Mouse (Mus musculus) MN1 (cell line): Measurements from ENCODE around the gene Slc12a7.
"Not testable (repeated sequence)": the region's sequence is repeated elsewhere in the genome, so short reads cannot be mapped to it uniquely, and the experiment has no call there.

Source experiments
- DNase-seq: peaks from one replicate; pipeline ENCODE4 v3.0.0-alpha.2; 2016; ENCODE audit warnings: low spot score

The Slc12a7 gene

DNA sequence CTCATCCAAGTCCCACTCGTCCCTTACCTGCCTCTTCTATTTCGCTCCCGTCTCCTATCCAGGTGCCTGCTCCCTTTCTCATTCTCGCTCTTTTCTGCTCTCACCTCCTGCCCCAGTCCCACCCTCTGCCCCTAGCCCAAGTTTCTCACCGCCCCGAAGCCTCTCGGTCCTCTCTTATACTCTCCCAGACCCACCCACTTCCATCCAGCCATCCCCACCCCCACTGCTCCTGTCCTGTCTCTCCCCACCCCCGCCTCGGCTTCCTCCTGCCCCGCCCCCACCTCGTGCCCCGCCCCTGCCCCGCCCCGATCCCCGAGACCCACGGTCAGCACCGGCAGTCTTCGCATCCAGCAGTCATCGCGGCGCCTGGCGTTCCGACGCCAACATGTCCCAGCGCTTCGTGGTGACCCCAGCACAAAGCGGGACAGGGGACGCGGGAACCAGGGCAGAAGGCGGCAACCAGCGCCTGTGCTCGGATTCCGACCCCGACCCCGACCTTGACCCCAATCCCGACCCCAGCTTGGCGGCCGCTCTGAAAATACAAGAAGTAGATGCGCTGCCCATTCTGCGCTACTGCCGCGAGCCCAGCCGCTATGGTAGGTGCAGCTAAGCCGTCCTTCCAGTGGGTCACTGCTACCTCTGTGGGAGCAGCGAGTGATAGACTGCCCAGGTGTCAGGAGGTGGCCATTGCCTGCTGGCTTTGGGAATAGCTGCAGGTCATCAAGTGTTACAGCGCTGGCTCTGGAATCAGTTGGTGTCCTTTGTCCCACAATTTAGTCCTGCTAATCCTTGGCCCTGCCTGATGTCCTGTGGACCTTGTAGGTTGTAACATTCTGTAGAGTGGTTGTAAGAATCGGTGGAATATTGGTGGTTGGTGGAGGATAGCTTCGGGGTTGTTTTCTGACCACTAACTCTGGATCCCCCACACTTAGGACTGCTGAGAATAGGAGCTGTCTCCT is at the start of gene Slc12a7:
Slc12a7 (plus strand) TSS at position 353 of the 959 bp plus-strand sequence.
- DNase-seq, result no peak

- DNase-seq, result no peak
These were observed 49.2 kb upstream of the Slc12a7 start for GRCm38 (mm10) chr13:73683682-73684081.

GRCm38 (mm10) chr13:73684412-73684811 is 48.5 kb upstream of the Slc12a7 start:
- no peak for DNase-seq

GRCm38 (mm10) chr13:73685502-73685901 is 47.4 kb upstream of the Slc12a7 start:
- no peak for DNase-seq

- DNase-seq, result no peak
These were observed 45.3 kb upstream of the Slc12a7 start for GRCm38 (mm10) chr13:73687601-73688000.

DNA sequence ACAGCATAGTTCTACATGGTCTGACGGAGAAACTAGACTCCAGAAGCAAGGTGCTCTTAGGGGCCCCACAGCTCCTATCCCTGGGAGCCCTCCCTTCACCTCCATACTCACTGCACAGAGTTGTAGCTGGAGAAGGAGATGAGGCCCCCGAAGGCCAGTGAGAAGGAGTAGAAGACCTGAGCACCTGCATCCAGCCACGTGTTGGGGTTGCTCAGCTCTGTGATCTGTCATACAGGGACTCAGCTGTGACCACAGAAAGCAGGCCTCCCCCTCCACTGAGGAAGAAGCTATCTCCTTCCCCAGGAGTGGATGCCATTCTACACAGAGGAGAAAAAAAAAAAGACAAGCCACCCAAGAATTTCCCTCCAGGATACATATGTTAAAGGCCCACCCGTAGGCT is 44.0 kb upstream of the Slc12a7 start:
- no peak for DNase-seq

DNA sequence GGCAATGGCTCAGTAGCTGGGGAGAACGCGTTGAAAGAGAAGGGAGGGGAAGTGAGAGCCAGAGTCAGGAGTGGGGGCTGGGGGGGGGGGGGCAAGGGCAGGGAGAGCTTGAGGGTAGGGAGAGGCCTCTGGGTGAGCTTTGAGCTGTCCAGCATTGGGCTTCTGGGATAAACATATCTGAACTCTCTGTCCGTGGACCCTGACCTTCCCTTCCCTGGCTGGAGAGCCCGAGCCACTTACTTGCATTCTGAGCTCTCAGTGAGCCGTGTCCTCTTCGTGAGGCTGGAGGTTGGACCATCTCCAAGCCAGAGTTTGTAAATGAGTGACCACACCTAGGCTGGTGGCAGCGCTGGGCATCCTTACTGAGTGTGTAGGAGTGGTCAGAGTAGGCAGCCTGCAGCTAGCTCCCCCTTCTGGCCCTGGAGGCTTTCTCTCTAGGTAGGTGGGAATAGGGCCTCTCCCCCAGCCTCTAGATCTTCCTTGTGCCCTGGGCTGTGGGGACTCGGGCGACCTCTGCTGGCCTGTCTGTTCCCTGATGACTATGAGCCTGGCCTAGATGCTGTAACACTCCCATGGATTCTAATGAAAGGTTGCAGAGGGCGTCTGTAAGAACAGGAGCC is 40.5 kb upstream of the Slc12a7 start:
- peak; percentile 14 for DNase-seq

GRCm38 (mm10) chr13:73693333-73693732 is 39.6 kb upstream of the Slc12a7 start:
- no peak for DNase-seq

- DNase-seq, result no peak
These were observed 37.9 kb upstream of the Slc12a7 start for GRCm38 (mm10) chr13:73694972-73695371.

DNA sequence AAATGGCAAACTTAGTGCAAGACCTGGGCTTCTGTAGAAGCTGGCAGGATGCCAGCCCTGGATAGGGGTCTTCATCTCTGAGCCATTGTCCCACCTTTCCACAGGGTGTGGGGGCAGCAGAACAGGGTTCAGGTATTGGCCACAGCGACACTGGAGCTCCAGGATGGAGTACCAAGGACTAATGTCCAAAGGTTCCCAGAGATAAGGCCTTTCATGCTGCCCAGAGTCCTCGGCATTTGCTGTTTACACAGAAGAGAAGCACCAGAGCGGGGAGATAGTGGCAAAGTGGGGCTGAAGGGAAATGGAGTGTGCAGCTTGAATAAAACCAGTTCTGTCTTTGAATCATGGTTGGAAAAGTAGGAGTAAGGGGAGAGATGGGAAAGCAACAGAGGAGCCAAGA is 36.4 kb upstream of the Slc12a7 start:
- no peak for DNase-seq

GRCm38 (mm10) chr13:73699714-73700113 is 33.2 kb upstream of the Slc12a7 start:
- no peak for DNase-seq

DNA sequence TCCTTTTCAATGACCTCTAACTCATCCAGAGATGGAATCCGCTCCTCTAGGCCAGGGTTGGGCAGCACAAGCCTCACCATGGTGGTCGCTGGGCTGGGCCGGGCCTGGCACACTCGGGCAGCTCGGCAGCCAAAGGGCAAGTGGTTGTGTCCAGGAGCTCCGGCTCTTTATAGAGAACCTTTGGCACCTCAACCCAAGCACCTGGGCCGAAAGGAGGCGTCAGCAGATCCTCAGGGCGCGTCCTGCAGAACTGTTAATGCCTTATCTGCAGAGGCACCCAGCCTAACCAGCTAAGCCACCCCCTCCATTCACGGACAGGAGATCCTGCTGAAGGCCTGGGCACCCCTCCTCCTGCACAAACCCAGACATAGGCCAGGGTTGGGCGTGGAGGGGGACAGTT is 32.3 kb upstream of the Slc12a7 start:
- DNase-seq, result no peak

- DNase-seq, result no peak
These were observed 31.6 kb upstream of the Slc12a7 start for GRCm38 (mm10) chr13:73701161-73701883.

DNA sequence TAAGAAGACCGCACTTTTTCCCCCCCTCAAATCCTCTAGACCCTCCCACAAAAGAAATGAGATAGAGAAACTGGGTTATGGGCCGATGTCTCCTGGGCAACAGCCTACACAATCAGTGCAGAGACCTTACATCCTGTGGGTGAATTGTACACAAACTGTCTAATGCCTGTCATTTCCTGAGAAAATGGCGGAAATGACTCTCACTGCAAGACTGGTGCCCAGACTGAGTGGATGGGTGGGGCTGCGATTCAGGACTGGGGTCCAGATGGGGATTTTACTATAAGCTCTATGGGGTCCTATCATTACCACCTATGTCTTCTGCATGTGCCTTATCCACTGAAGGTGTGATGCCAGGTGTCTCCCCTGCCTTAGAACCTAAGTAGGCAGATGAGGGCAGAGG is 30.1 kb upstream of the Slc12a7 start:
- DNase-seq, result no peak

- DNase-seq, result not testable (repeated sequence)
These were observed 29.4 kb upstream of the Slc12a7 start for GRCm38 (mm10) chr13:73703486-73703885.

- DNase-seq, result no peak
These were observed 28.1 kb upstream of the Slc12a7 start, which contains the start of gene Slc6a19 for GRCm38 (mm10) chr13:73704694-73705325. Gene Slc6a19 (minus strand): TSS chr13:73704865.

- no peak for DNase-seq
These were observed 23.4 kb upstream of the Slc12a7 start for GRCm38 (mm10) chr13:73709491-73709890.

- DNase-seq, result no peak
These were observed 21.7 kb upstream of the Slc12a7 start for GRCm38 (mm10) chr13:73711221-73711620.

DNA sequence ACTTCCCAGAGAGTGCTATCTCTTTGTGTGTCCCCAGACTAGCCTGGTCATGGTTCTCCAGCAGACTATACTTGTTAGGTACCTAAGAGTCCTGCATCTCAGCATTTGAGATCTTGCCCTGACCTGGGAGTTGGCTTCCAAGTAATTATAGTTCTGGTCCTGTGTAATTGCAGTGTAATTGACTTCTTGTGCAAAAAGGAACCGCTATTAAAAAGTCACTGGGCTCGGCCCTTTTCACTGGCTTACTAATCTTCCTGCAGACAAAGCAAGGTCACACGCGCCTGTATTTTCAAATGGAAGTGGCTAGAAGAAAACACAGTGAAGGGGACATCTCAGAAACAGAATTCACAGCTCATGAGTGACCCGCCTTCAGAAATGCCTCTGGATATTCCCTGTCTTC is 21.1 kb upstream of the Slc12a7 start:
- DNase-seq, result no peak

GRCm38 (mm10) chr13:73712228-73712627 is 20.7 kb upstream of the Slc12a7 start:
- no peak for DNase-seq

DNA sequence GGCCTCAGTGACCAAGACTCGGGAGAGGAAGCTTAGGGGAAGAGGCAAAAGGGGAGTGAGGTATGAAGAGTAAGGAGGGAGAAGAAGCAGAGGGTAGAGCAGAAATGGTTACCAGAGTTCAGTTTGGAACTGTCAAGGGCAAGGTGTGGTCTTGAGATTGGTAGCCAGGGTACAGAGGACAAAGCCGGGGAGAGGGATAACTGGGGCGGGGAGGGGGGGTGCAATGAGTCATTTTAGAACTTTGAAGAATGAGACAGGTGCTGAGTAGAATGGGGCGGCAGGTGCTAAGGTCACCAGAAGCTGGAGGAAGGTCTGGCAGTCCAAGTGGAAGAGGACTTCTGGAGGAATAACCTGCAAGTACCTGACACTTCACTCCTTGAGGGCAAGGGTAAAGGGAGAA is 19.7 kb upstream of the Slc12a7 start:
- no peak for DNase-seq

DNA sequence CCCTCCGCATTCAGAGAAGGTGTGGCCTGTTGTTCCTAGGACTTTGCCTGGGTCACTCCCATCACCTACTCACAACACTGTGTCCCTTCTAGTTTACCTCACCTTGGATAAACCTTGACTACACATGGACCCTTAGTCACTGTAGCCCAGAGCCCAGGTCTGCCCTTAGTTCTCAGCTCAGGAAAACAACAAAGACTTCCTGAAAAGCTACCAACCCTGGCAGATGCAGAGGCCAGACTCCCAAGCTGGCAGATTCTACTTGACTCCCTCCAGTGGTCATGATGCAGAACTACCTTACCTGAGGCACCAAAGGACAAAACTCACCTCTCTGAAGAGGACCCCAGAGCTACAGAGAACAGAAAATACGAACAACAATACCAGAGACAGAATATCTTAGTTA is 18.9 kb upstream of the Slc12a7 start:
- no peak for DNase-seq
